Mouse (Mus musculus) heart, adult 9 months (tissue): Measurements from ENCODE around the gene Dlx4.

ENCODE experiments used
- DNase-seq, 2 experiments: peaks; one replicate each; pipeline ENCODE4 v3.0.0; 2022; ENCODE audit warnings: low spot score in 2 of 2

Dlx4 gene

GRCm38 (mm10) chr11:95145851-95146403 lies at the start of gene Dlx4:
TSS of gene Dlx4 (minus strand) at chr11:95146263.
- DNase-seq, result peak; percentile 24 to 40

- no peak for DNase-seq
These were observed 43.8 kb upstream of the Dlx4 start for GRCm38 (mm10) chr11:95189863-95190262.

GRCm38 (mm10) chr11:95186826-95187225 lies 40.8 kb upstream of the Dlx4 start:
- peak; percentile 42 to 47 for DNase-seq

- DNase-seq, result peak; percentile 24 to 32
These were observed 39.6 kb upstream of the Dlx4 start for GRCm38 (mm10) chr11:95185700-95186099.

GRCm38 (mm10) chr11:95184561-95184960 lies 38.5 kb upstream of the Dlx4 start:
- DNase-seq, result no peak

GRCm38 (mm10) chr11:95179311-95179710 lies 33.2 kb upstream of the Dlx4 start:
- DNase-seq, result no peak

- DNase-seq, result no peak
These were observed 19.8 kb upstream of the Dlx4 start for GRCm38 (mm10) chr11:95165857-95166256.

- no peak for DNase-seq
These were observed 15.6 kb upstream of the Dlx4 start for GRCm38 (mm10) chr11:95161708-95162107.

GRCm38 (mm10) chr11:95160693-95161092 lies 14.6 kb upstream of the Dlx4 start:
- no peak for DNase-seq

- no peak for DNase-seq
These were observed 13.8 kb upstream of the Dlx4 start for GRCm38 (mm10) chr11:95159763-95160371.

- DNase-seq, result no peak
These were observed 11.8 kb upstream of the Dlx4 start for GRCm38 (mm10) chr11:95157872-95158271.

GRCm38 (mm10) chr11:95157356-95157755 lies 11.3 kb upstream of the Dlx4 start:
- DNase-seq, result no peak

GRCm38 (mm10) chr11:95155511-95155910 lies 9.4 kb upstream of the Dlx4 start:
- no peak for DNase-seq

GRCm38 (mm10) chr11:95153681-95154080 lies 7.6 kb upstream of the Dlx4 start:
- DNase-seq, result no peak

- DNase-seq, result no peak
These were observed 7.1 kb upstream of the Dlx4 start for GRCm38 (mm10) chr11:95153116-95153515.

- no peak for DNase-seq
These were observed 4.4 kb upstream of the Dlx4 start for GRCm38 (mm10) chr11:95150269-95151049.

GRCm38 (mm10) chr11:95149462-95150268 lies 3.6 kb upstream of the Dlx4 start:
- no peak for DNase-seq

GRCm38 (mm10) chr11:95148754-95149153 lies 2.7 kb upstream of the Dlx4 start:
- no peak for DNase-seq

- DNase-seq, result no peak
These were observed 1.0 kb downstream of the Dlx4 start for GRCm38 (mm10) chr11:95144946-95145483.

- DNase-seq, result no peak
These were observed 1.7 kb downstream of the Dlx4 start for GRCm38 (mm10) chr11:95144091-95144945.

- no peak for DNase-seq
These were observed 2.4 kb downstream of the Dlx4 start for GRCm38 (mm10) chr11:95143663-95144062.
